19 mouse cellular contexts compared by ENCODE assay signal in the genomic region with DNA sequence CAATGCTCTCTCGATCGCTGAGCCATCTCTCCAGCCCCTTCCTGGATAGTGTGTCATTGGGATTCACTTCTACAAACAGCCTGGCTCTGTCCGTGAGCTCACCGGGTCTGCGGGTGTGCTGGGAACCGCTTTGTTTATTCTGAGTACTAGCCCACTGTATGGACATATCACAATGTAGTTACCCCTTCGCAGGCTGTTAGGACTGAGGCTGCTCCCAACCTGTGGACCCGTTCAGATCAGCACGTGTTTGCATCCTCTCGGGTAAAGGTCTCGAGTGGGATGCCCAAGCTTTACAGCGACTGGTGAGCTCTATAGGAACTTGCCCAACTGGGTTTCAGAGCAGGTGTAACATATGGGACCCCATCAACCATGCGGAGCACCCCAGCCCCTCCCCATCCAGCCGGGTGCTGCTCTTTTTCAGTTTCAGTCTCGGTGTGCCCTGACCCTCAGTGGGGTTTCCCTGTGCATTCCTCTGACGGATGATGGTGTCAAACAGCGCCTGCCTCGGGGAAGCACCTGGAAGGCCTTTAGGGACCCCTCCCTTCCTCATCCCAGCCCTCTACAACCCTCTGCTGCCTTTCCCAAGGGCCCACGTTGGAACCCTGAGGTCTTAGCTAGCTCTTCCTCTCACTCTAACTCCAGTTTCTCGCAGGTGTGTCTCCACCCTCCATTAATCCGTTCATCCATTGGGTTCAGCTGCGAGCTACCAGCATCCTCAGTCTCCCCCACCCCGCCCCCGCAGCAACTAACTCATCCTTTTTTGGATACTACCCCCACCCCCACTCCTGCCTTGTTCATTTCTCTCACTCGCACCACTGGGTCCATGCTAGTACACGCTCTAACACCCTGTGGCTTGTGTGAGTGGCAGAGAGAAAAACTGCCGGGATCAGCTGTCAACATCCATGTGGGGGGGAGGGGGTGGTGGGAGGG. TPM values are rescaled to one million over a fixed set of nuclear protein-coding genes. Genes with fewer than 3 reads are reported as not detected.
DNase-seq lines count a peak whose midpoint lies in the region; ATAC-seq and TF ChIP-seq lines count a peak whose summit lies in the region.
"Had no signal": no experiment of that assay in that cellular context is flagged by ENCODE, and none has a peak within 500 bp of the region (broad histone marks: within the 10 kb centered on the region; RNA-seq: fewer than 3 reads in every experiment).

No protein-coding gene starts in this region.

- no peak for TF ChIP-seq CTCF in CH12.LX (conservative IDR thresholded peaks at IDR 0.05 in 1 of 2, IDR thresholded peaks at IDR 0.05 in 1 of 2; ENCODE audit: low read depth in 2 of 2, low read length in 2 of 2)

- WGBS in lung, embryonic 16.5 days, result 30% methylated on average over 27 of the region's 27 CpGs

- no peaks in the 10 kb centered on the region; the same call in 1 of the 2 replicates for H3K27me3 ChIP-seq in lung, embryonic 16.5 days (ENCODE audit: control insufficient read depth, insufficient read depth, low read depth, low read length)
- no peaks in the 10 kb centered on the region for H3K27me3 ChIP-seq in CH12.LX (replicated peaks)
- H3K27me3 ChIP-seq: embryonic facial prominence, embryonic 12.5 days; forebrain, embryonic 15.5 days; limb, embryonic 12.5 days had no signal

- 0 out of 2 replicates have a peak, but pooled peaks have one; percentile 23 for ATAC-seq in lung, embryonic 16.5 days (ENCODE audit: low read depth)
- peak; percentile 66 for ATAC-seq in inflammation-experienced regulatory T-cells, adult 6 months
- ATAC-seq: forebrain, embryonic 15.5 days; midbrain, embryonic 16.5 days had no signal

- in situ Hi-C loops in CH12.LX (cut with MboI; ENCODE audit: low pct_ligation_motif_present, low pct_unique_long_range_greater_than_20kb, low sequenced_read_pairs), result loop anchor here (5.0 to 10.0 kb wide), 2 partner anchors 37 to 450 kb away; no protein-coding TSS in a partner anchor

- no peaks in the 10 kb centered on the region for H3K9me3 ChIP-seq in lung, embryonic 16.5 days (ENCODE audit: control insufficient read depth, low read length)
- peaks cover 12% of the 10 kb centered on the region for H3K9me3 ChIP-seq in CH12.LX (replicated peaks; ENCODE audit: low read length)
- H3K9me3 ChIP-seq: embryonic facial prominence, embryonic 12.5 days; forebrain, embryonic 15.5 days; heart, embryonic 10.5 days; hindbrain, embryonic 12.5 days had no signal

- no peak for TF ChIP-seq POLR2A in CH12.LX (IDR thresholded peaks at IDR 0.05; ENCODE audit: low read depth, low read length)

- TF ChIP-seq EP300 in CH12.LX (IDR thresholded peaks at IDR 0.05; ENCODE audit: low read length), result peak; percentile 83

- TF ChIP-seq RAD21 in CH12.LX (IDR thresholded peaks at IDR 0.05; ENCODE audit: low read depth, low read length), result no peak; the same call in 1 of the 2 replicates

- H3K79me2 ChIP-seq in CH12.LX (replicated peaks; ENCODE audit: control insufficient read depth, extremely low read depth, insufficient read depth, poor library complexity, severe bottlenecking), result no peaks in the 10 kb centered on the region

- H3K4me3 ChIP-seq in lung, embryonic 16.5 days (ENCODE audit: low read length), result no peak overlapping the region
- no peak overlapping the region for H3K4me3 ChIP-seq in CH12.LX (replicated peaks in 1 of 3; ENCODE audit: low read depth in 2 of 3, low read length in 2 of 3, poor library complexity in 1 of 3)
- H3K4me3 ChIP-seq: embryonic facial prominence, embryonic 12.5 days; forebrain, embryonic 15.5 days; heart, embryonic 10.5 days; hindbrain, embryonic 12.5 days; limb, embryonic 12.5 days had no signal

- DNase-seq in lung, postnatal 10 days, result no peak
- peak; percentile 55 to 61 for DNase-seq in B cell, adult 2 months
- DNase-seq in CH12.LX (ENCODE audit: extremely low read depth), result peak; percentile 87
- DNase-seq in retina, embryonic 14.5 days (ENCODE audit: low spot score), result no peak
- no peak for DNase-seq in adrenal gland, adult 18-20 months (ENCODE audit: low spot score in 2 of 2)
- DNase-seq: adrenal gland, adult 8-10 months; cerebellum, adult 9-10 months; gastrocnemius, postnatal 36 days; heart, postnatal 10 days; lung, postnatal 14 days had no signal

- H3K36me3 ChIP-seq in lung, embryonic 16.5 days (ENCODE audit: control insufficient read depth, insufficient read depth, low read length), result no peaks in the 10 kb centered on the region
- H3K36me3 ChIP-seq in CH12.LX (replicated peaks in 1 of 2; ENCODE audit: control insufficient read depth in 1 of 2, insufficient read depth in 1 of 2, low read length in 1 of 2), result peaks cover 6 to 14% of the 10 kb centered on the region in 2 experiments
- H3K36me3 ChIP-seq: embryonic facial prominence, embryonic 12.5 days; forebrain, embryonic 15.5 days; heart, embryonic 10.5 days; hindbrain, embryonic 12.5 days; limb, embryonic 12.5 days had no signal

- dilution Hi-C loops in CH12.LX (cut with MboI; ENCODE audit: extremely low pct_ligation_motif_present, extremely low pct_unique_long_range_greater_than_20kb, low sequenced_read_pairs), result no loop called here

- no peak overlapping the region for H3K4me2 ChIP-seq in lung, embryonic 16.5 days (ENCODE audit: low read depth, low read length)
- peak overlapping the region; percentile 67 for H3K4me2 ChIP-seq in CH12.LX (ENCODE audit: insufficient read depth, low read depth, poor library complexity, severe bottlenecking)
- H3K4me2 ChIP-seq: embryonic facial prominence, embryonic 12.5 days; forebrain, embryonic 15.5 days; hindbrain, embryonic 12.5 days; limb, embryonic 12.5 days had no signal

- no peak overlapping the region for H3K9ac ChIP-seq in lung, embryonic 16.5 days (ENCODE audit: low read length)
- peak overlapping the region; percentile 38; the same call in 1 of the 2 replicates for H3K9ac ChIP-seq in CH12.LX (ENCODE audit: insufficient read depth, low read depth)
- H3K9ac ChIP-seq: embryonic facial prominence, embryonic 12.5 days; forebrain, embryonic 15.5 days; limb, embryonic 12.5 days; liver, embryonic 14.5 days had no signal

- no peak overlapping the region for H3K27ac ChIP-seq in lung, embryonic 16.5 days (ENCODE audit: low read length)
- H3K27ac ChIP-seq in CH12.LX (ENCODE audit: insufficient read depth, low read depth), result peak overlapping the region; percentile 82
- H3K27ac ChIP-seq: embryonic facial prominence, embryonic 12.5 days; forebrain, embryonic 15.5 days; heart, embryonic 10.5 days; hindbrain, embryonic 12.5 days; liver, embryonic 14.5 days had no signal

- no peaks in the 10 kb centered on the region for H3K4me1 ChIP-seq in lung, embryonic 16.5 days (replicated peaks; ENCODE audit: control insufficient read depth, insufficient read depth, low read length)
- H3K4me1 ChIP-seq in CH12.LX (ENCODE audit: control insufficient read depth in 1 of 2, insufficient read depth in 2 of 2), result peaks cover 9 to 36% of the 10 kb centered on the region in 2 experiments; a peak in 3 of 4 replicates

TF ChIP-seq in CH12.LX, 34 proteins besides CTCF, POLR2A, EP300 and RAD21 (continues in another document):
- TF ChIP-seq CHD1 (IDR thresholded peaks at IDR 0.05; ENCODE audit: low read depth, low read length) (0 out of 2 replicates have a peak, but pooled peaks have one; percentile 20), POLR2AphosphoS2 (IDR thresholded peaks at IDR 0.05; ENCODE audit: low read depth, low read length) (no peak), MYC (IDR thresholded peaks at IDR 0.05; ENCODE audit: low read depth, low read length) (peak; percentile 90), ETS1 (conservative IDR thresholded peaks at IDR 0.05; ENCODE audit: low read depth, low read length) (peak; percentile 88), MAX (IDR thresholded peaks at IDR 0.05; ENCODE audit: low read length) (peak; percentile 88), PAX5 (IDR thresholded peaks at IDR 0.05; ENCODE audit: low read length) (no peak), SIN3A (IDR thresholded peaks at IDR 0.05; ENCODE audit: low read length) (peak; percentile 80), NRF1 (IDR thresholded peaks at IDR 0.05; ENCODE audit: low read depth, low read length) (peak; percentile 28; the same call in 1 of the 2 replicates), ZMIZ1 (IDR thresholded peaks at IDR 0.05; ENCODE audit: low read depth, low read length) (no peak; the same call in 1 of the 2 replicates), CHD2 (IDR thresholded peaks at IDR 0.05; ENCODE audit: low read length) (peak; percentile 70), NELFE (IDR thresholded peaks at IDR 0.05; ENCODE audit: low read depth, low read length) (peak; percentile 52; the same call in 1 of the 2 replicates)

RNA-seq across cellular contexts. Expression of a gene that starts 14.1 kb away (rescaled TPM):
- 49.9 and 51.1 TPM in 2 replicates for polyA plus RNA-seq in lung, embryonic 16.5 days (2015; fragmentation: Nextera tagmentation; extraction: Ambion mirVana)
- total RNA-seq in CH12.LX (2012; rRNA removed), result 0.30 and 0.46 TPM in 2 replicates
- total RNA-seq in CH12.LX (2014; rRNA removed), result 0.55 and 1.0 TPM in 2 replicates
- 0.97 and 1.5 TPM in 2 replicates for polyA plus RNA-seq in CH12.LX (2012; ENCODE audit: insufficient read length, low read depth)
- not detected for polyA plus RNA-seq in inflammation-experienced regulatory T-cells, adult 6 months (2017; shearing (Covaris generic))
- 10 to 100 TPM in 1 of 2 experiments, 1 to 10 TPM in 1; 6.8 to 12.3 TPM for total RNA-seq in adrenal gland, adult 18-20 months (2021)

RNA-seq across cellular contexts. Expression of a gene that starts 18.1 kb away (rescaled TPM):
- 7.4 and 9.5 TPM in 2 replicates for polyA plus RNA-seq in lung, embryonic 16.5 days (2015; fragmentation: Nextera tagmentation; extraction: Ambion mirVana)
- 50.5 and 58.5 TPM in 2 replicates for total RNA-seq in CH12.LX (2012; rRNA removed)
- 27.9 and 29.4 TPM in 2 replicates for total RNA-seq in CH12.LX (2014; rRNA removed)
- 34.2 and 41.6 TPM in 2 replicates for polyA plus RNA-seq in CH12.LX (2012; ENCODE audit: insufficient read length, low read depth)
- polyA plus RNA-seq in inflammation-experienced regulatory T-cells, adult 6 months (2017; shearing (Covaris generic)), result 100 to 1,000 TPM; 457 to 620 (median 469) TPM
- total RNA-seq in adrenal gland, adult 18-20 months (2021), result 10 to 100 TPM in 1 of 2 experiments, 1 to 10 TPM in 1; 4.5 to 10.0 TPM

RNA-seq across cellular contexts. Expression of a gene that starts 41.8 kb away (rescaled TPM):
- polyA plus RNA-seq in lung, embryonic 16.5 days (2015; fragmentation: Nextera tagmentation; extraction: Ambion mirVana), result 104 and 114 TPM in 2 replicates
- total RNA-seq in CH12.LX (2012; rRNA removed) (79.3 and 81.5 TPM in 2 replicates), CH12.LX (2014; rRNA removed) (70.6 and 72.1 TPM in 2 replicates)
- 83.0 and 86.7 TPM in 2 replicates for polyA plus RNA-seq in CH12.LX (2012; ENCODE audit: insufficient read length, low read depth)
- 10 to 100 TPM in 2 of 3 experiments, 1 to 10 TPM in 1; 5.7 to 45.5 (median 16.1) TPM for polyA plus RNA-seq in inflammation-experienced regulatory T-cells, adult 6 months (2017; shearing (Covaris generic))
- total RNA-seq in adrenal gland, adult 18-20 months (2021), result 1,000 to 10,000 TPM in 1 of 2 experiments, 100 to 1,000 TPM in 1; 455 to 1,089 TPM

RNA-seq across cellular contexts. Expression of a gene that starts 42.1 kb away (rescaled TPM):
- 40.6 and 42.5 TPM in 2 replicates for polyA plus RNA-seq in lung, embryonic 16.5 days (2015; fragmentation: Nextera tagmentation; extraction: Ambion mirVana)
- total RNA-seq in CH12.LX (2012; rRNA removed) (66.1 and 67.0 TPM in 2 replicates), CH12.LX (2014; rRNA removed) (27.2 and 28.8 TPM in 2 replicates)
- 104 and 113 TPM in 2 replicates for polyA plus RNA-seq in CH12.LX (2012; ENCODE audit: insufficient read length, low read depth)
- 10 to 100 TPM; 12.7 to 15.3 (median 13.0) TPM for polyA plus RNA-seq in inflammation-experienced regulatory T-cells, adult 6 months (2017; shearing (Covaris generic))
- 10 to 100 TPM; 28.4 to 33.7 TPM for total RNA-seq in adrenal gland, adult 18-20 months (2021)

Comparison
In these comparisons a context has a peak if more than half of its experiments do, and no peak if none do; other contexts are left out.
1. DNase-seq: peak in B cell, adult 2 months (2 of 2) and CH12.LX (single experiment); none in lung, postnatal 10 days (single experiment), retina, embryonic 14.5 days (single experiment) and adrenal gland, adult 18-20 months (0 of 2).
2. RNA of a gene that starts 14.1 kb away (polyA plus RNA-seq): 49.9 to 51.1 TPM in lung, embryonic 16.5 days; 0.97 to 1.5 TPM in CH12.LX and not detected in inflammation-experienced regulatory T-cells, adult 6 months; every median in the first group is over 10 times any median in the second.
3. RNA of a gene that starts 18.1 kb away (polyA plus RNA-seq): 457 to 620 TPM in inflammation-experienced regulatory T-cells, adult 6 months; 34.2 to 41.6 TPM in CH12.LX and 7.4 to 9.5 TPM in lung, embryonic 16.5 days; every median in the first group is over 10 times any median in the second.